Mouse (Mus musculus) myocyte (in vitro differentiated cells): ENCODE measurements around the gene Chd2.

Source experiments
- CEBPB ChIP-seq: IDR thresholded peaks from 2 replicates; pipeline ENCODE4 v1.6.1; 2011; ENCODE audit warnings: mild to moderate bottlenecking, moderate library complexity; ENCODE audit not compliant: poor library complexity, insufficient read depth, severe bottlenecking
- E2F4 ChIP-seq: IDR thresholded peaks from one replicate; pipeline ENCODE4 v1.6.1; 2011; ENCODE audit warnings: mild to moderate bottlenecking, control low read depth, moderate library complexity; ENCODE audit not compliant: insufficient read depth
- MAX ChIP-seq: IDR thresholded peaks from one replicate; pipeline ENCODE4 v1.6.1; 2011; ENCODE audit warnings: low read depth, mild to moderate bottlenecking, control low read depth
- MYOD1 ChIP-seq, 3 experiments: IDR thresholded peaks; one replicate each; pipeline ENCODE4 v1.6.1; 2011; ENCODE audit warnings: control low read depth in 2 of 3, low read depth in 2 of 3, mild to moderate bottlenecking in 2 of 3, moderate library complexity in 1 of 3; ENCODE audit not compliant: insufficient read length in 2 of 3, control insufficient read depth in 1 of 3
- POLR2A ChIP-seq: IDR thresholded peaks from one replicate; pipeline ENCODE4 v1.6.1; 2011; ENCODE audit warnings: low read depth, mild to moderate bottlenecking, control low read depth, moderate library complexity; ENCODE audit not compliant: insufficient read length
- POLR2AphosphoS2 ChIP-seq: IDR thresholded peaks from one replicate; pipeline ENCODE4 v1.6.1; 2011; ENCODE audit warnings: low read depth, control low read depth; ENCODE audit not compliant: insufficient read length
- TCF12 ChIP-seq: IDR thresholded peaks from one replicate; pipeline ENCODE4 v1.6.1; 2011; ENCODE audit warnings: mild to moderate bottlenecking, control low read depth; ENCODE audit not compliant: poor library complexity, insufficient read depth, severe bottlenecking
- USF1 ChIP-seq: IDR thresholded peaks from one replicate; pipeline ENCODE4 v1.6.1; 2011; ENCODE audit warnings: low read depth, mild to moderate bottlenecking, control low read depth, moderate library complexity

GRCm38 (mm10) chr7:73530164-73530563, 11.5 kb downstream of the Chd2 start:
- no peak for TF ChIP-seq USF1
- TF ChIP-seq POLR2AphosphoS2: no peak
- no peak for TF ChIP-seq POLR2A
- no peak for TF ChIP-seq CEBPB
- no peak for TF ChIP-seq MAX
- no peak for TF ChIP-seq MYOD1 (IDR thresholded peaks at IDR 0.05; ENCODE audit: control insufficient read depth in 1 of 3, insufficient read length in 2 of 3, low read depth in 2 of 3)
- TF ChIP-seq E2F4: no peak
- TF ChIP-seq TCF12: no peak
